Mouse (Mus musculus) CD4-positive, CD25-positive, alpha-beta regulatory T cell, adult 4 months (primary cell): ENCODE measurements at regions not wholly inside any gene's neighbourhood (a gene's known extent, or its start where the extent isn't known, plus 50 kb on each side); places are given as distances from the start of the nearest gene placed in this dataset.
A peak's percentile ranks its signal among the peaks of the same experiment; 100 is the strongest.
"Not testable (repeated sequence)": the region's sequence is repeated elsewhere in the genome, so short reads cannot be mapped to it uniquely, and the experiment has no call there.

Experiments used
- ATAC-seq: one replicate; pipeline ENCODE4 v1.8.0; 2017

GRCm38 (mm10) chr10:26585106-26585505 lies 168.1 kb upstream of the Arhgap18 start:
- peak; percentile 85 for ATAC-seq

GRCm38 (mm10) chr10:26607081-26607480 lies 146.1 kb upstream of the Arhgap18 start:
- not testable (repeated sequence) for ATAC-seq

- no peak for ATAC-seq
Measured at GRCm38 (mm10) chr10:26611246-26611645, 142.0 kb upstream of the Arhgap18 start.

- peak; percentile 83 for ATAC-seq
Measured at GRCm38 (mm10) chr10:26630196-26630760, 122.9 kb upstream of the Arhgap18 start.

- ATAC-seq: no peak
Measured at GRCm38 (mm10) chr10:26632266-26632665, 121.0 kb upstream of the Arhgap18 start.

- no peak for ATAC-seq
Measured at GRCm38 (mm10) chr10:26637459-26637858, 115.8 kb upstream of the Arhgap18 start.

- ATAC-seq: no peak
Measured at GRCm38 (mm10) chr10:26638056-26638455, 115.2 kb upstream of the Arhgap18 start.

- no peak for ATAC-seq
Measured at GRCm38 (mm10) chr10:26639118-26639517, 114.1 kb upstream of the Arhgap18 start.

- no peak for ATAC-seq
Measured at GRCm38 (mm10) chr10:26653103-26653502, 100.1 kb upstream of the Arhgap18 start.

- no peak for ATAC-seq
Measured at GRCm38 (mm10) chr10:26664270-26664669, 89.0 kb upstream of the Arhgap18 start.

GRCm38 (mm10) chr10:26679500-26680227 lies 73.6 kb upstream of the Arhgap18 start:
- no peak for ATAC-seq

- no peak for ATAC-seq
Measured at GRCm38 (mm10) chr10:26694761-26695160, 58.5 kb upstream of the Arhgap18 start.

- ATAC-seq: peak; percentile 34
Measured at GRCm38 (mm10) chr10:26695212-26695933, 57.8 kb upstream of the Arhgap18 start.
